Mouse (Mus musculus) CH12.LX (cell line): ENCODE measurements around the gene Aldh8a1. TPM values are rescaled to one million over a fixed set of nuclear protein-coding genes. Genes with fewer than 3 reads are reported as not detected.

ENCODE experiments used
- DNase-seq: peaks from one replicate; pipeline ENCODE4 v3.0.0-alpha.2; 2013; ENCODE audit errors: extremely low read depth
- H3K27ac ChIP-seq: 2 replicates; pipeline ENCODE4 v1.5.1; 2012; ENCODE audit warnings: low read depth, mild to moderate bottlenecking, control low read depth, moderate library complexity; ENCODE audit not compliant: insufficient read depth
- H3K27me3 ChIP-seq: replicated peaks from 2 replicates; pipeline ENCODE3; 2012; ENCODE audit warnings: inconsistent platforms
- H3K36me3 ChIP-seq, 2 experiments: replicated peaks in 1 of 2; 2 replicates each; pipeline versions ENCODE3 to v1.6.1; 2012; ENCODE audit warnings: inconsistent platforms in 1 of 2, low read length in 1 of 2, mild to moderate bottlenecking in 1 of 2, mixed read lengths in 1 of 2, moderate library complexity in 1 of 2; ENCODE audit not compliant: control insufficient read depth in 1 of 2, insufficient read depth in 1 of 2
- H3K4me1 ChIP-seq, 2 experiments: 2 replicates each; pipeline ENCODE4 v1.6.1; 2012; ENCODE audit warnings: inconsistent platforms in 1 of 2, moderate library complexity in 1 of 2; ENCODE audit not compliant: insufficient read depth in 2 of 2, control insufficient read depth in 1 of 2
- H3K4me2 ChIP-seq: 2 replicates; pipeline ENCODE4 v1.6.1; 2012; ENCODE audit warnings: low read depth, mild to moderate bottlenecking, control low read depth; ENCODE audit not compliant: poor library complexity, insufficient read depth, severe bottlenecking
- H3K4me3 ChIP-seq, 3 experiments: fragments of 150-350 bp in 1 of 3; sonication (generic) in 1 of 3; replicated peaks in 1 of 3; 2 replicates each; pipeline versions ENCODE3 to v1.5.1; 2011 to 2012; ENCODE audit warnings: low read depth in 2 of 3, low read length in 2 of 3, mild to moderate bottlenecking in 2 of 3, moderate library complexity in 2 of 3, control low read depth in 1 of 3, improper control_type of control experiment in 1 of 3, inconsistent platforms in 1 of 3, mixed read lengths in 1 of 3; ENCODE audit not compliant: poor library complexity in 1 of 3
- H3K79me2 ChIP-seq: replicated peaks from 2 replicates; pipeline ENCODE4 v1.6.1; 2012; ENCODE audit warnings: mild to moderate bottlenecking, moderate library complexity; ENCODE audit not compliant: control insufficient read depth, poor library complexity, insufficient read depth, severe bottlenecking; ENCODE audit errors: extremely low read depth
- H3K9ac ChIP-seq: 2 replicates; pipeline ENCODE4 v1.6.1; 2012; ENCODE audit warnings: low read depth, mild to moderate bottlenecking, control low read depth, moderate library complexity; ENCODE audit not compliant: insufficient read depth
- H3K9me3 ChIP-seq: replicated peaks from 2 replicates; pipeline ENCODE3; 2012; ENCODE audit warnings: low read length, inconsistent platforms, mixed read lengths
- BHLHE40 ChIP-seq: IDR thresholded peaks from 2 replicates; pipeline ENCODE4 v1.6.1; 2011; ENCODE audit warnings: mild to moderate bottlenecking, low read depth, low read length, improper control_type of control experiment
- CTCF ChIP-seq, 2 experiments: IDR thresholded peaks in 1 of 2; conservative IDR thresholded peaks in 1 of 2; 2 replicates each; pipeline ENCODE4 v1.5.1; 2011 to 2012; ENCODE audit warnings: low read depth in 2 of 2, low read length in 2 of 2, improper control_type of control experiment in 1 of 2, inconsistent platforms in 1 of 2, mild to moderate bottlenecking in 1 of 2, moderate library complexity in 1 of 2
- HCFC1 ChIP-seq: IDR thresholded peaks from 2 replicates; pipeline ENCODE4 v1.6.1; 2012; ENCODE audit warnings: low read depth, mild to moderate bottlenecking, inconsistent platforms, low read length, improper control_type of control experiment
- IRF4 ChIP-seq: IDR thresholded peaks from 2 replicates; pipeline ENCODE4 v1.6.1; 2014; ENCODE audit warnings: low read depth, mild to moderate bottlenecking, inconsistent platforms, low read length, improper control_type of control experiment
- KAT2A ChIP-seq: IDR thresholded peaks from 2 replicates; pipeline ENCODE4 v1.6.1; 2012; ENCODE audit warnings: low read length, improper control_type of control experiment, inconsistent platforms; ENCODE audit not compliant: insufficient replicate concordance
- MAX ChIP-seq: IDR thresholded peaks from 2 replicates; pipeline ENCODE4 v1.6.1; 2011; ENCODE audit warnings: low read length, improper control_type of control experiment
- MEF2A ChIP-seq: IDR thresholded peaks from 2 replicates; pipeline ENCODE4 v1.6.1; 2014; ENCODE audit warnings: low read depth, mild to moderate bottlenecking, inconsistent platforms, low read length, improper control_type of control experiment, borderline replicate concordance
- NRF1 ChIP-seq: IDR thresholded peaks from 2 replicates; pipeline ENCODE4 v1.6.1; 2014; ENCODE audit warnings: low read depth, mild to moderate bottlenecking, inconsistent platforms, low read length, improper control_type of control experiment, moderate library complexity
- RAD21 ChIP-seq: IDR thresholded peaks from 2 replicates; pipeline ENCODE4 v1.6.1; 2011; ENCODE audit warnings: low read depth, mild to moderate bottlenecking, low read length, improper control_type of control experiment, moderate library complexity
- SMC3 ChIP-seq: IDR thresholded peaks from 2 replicates; pipeline ENCODE4 v1.6.1; 2011; ENCODE audit warnings: low read depth, low read length, improper control_type of control experiment
- TCF12 ChIP-seq: IDR thresholded peaks from 2 replicates; pipeline ENCODE4 v1.6.1; 2014; ENCODE audit warnings: low read depth, mild to moderate bottlenecking, inconsistent platforms, low read length, improper control_type of control experiment
- ZMIZ1 ChIP-seq: IDR thresholded peaks from 2 replicates; pipeline ENCODE4 v1.6.1; 2012; ENCODE audit warnings: low read depth, mild to moderate bottlenecking, inconsistent platforms, low read length, improper control_type of control experiment
- ZNF384 ChIP-seq: IDR thresholded peaks from 2 replicates; pipeline ENCODE4 v1.6.1; 2012; ENCODE audit warnings: low read depth, low read length, improper control_type of control experiment, inconsistent platforms
- dilution Hi-C: fragments of 300-500 bp; cut with MboI; formaldehyde crosslinking; loops from 2 replicates; pipeline ENCODE4 v1.14.3; 2020; ENCODE audit warnings: low sequenced_read_pairs; ENCODE audit not compliant: extremely low pct_unique_long_range_greater_than_20kb, extremely low pct_ligation_motif_present
- in situ Hi-C: fragments of 300-500 bp; cut with MboI; formaldehyde crosslinking; loops from 3 replicates; pipeline ENCODE4 v1.14.3; 2019; ENCODE audit warnings: low sequenced_read_pairs, low pct_ligation_motif_present, low pct_unique_long_range_greater_than_20kb, mixed read lengths
- polyA plus RNA-seq: library from polyadenylated mRNA; unstranded; fragments of >175 nt; gene quantifications from 2 replicates; pipeline ENCODE4 v1.2.1, GENCODE M21; 2012; ENCODE audit warnings: low read depth; ENCODE audit not compliant: insufficient read length
- total RNA-seq, 2 experiments: library from RNA; depleted of rRNA; stranded (reverse); fragments of 300-350 nt in 1 of 2; fragments of >200 nt in 1 of 2; gene quantifications; 2 replicates each; pipeline ENCODE4 v1.2.3; 2012 to 2014

Gene Aldh8a1
- total and polyA plus RNA-seq, 3 experiments: 0.08 to 0.11 TPM; not detected in 1

- dilution Hi-C loops (no loop called here), in situ Hi-C loops (no loop called here)
- H3K9me3 ChIP-seq: no peaks in the 10 kb centered on the region
- H3K4me3 ChIP-seq: no peak overlapping the region
- no peak overlapping the region for H3K27ac ChIP-seq
- no peak overlapping the region for H3K9ac ChIP-seq
- DNase-seq: peak; percentile 72
- H3K36me3 ChIP-seq: no peaks in the 10 kb centered on the region
- no peaks in the 10 kb centered on the region for H3K27me3 ChIP-seq
- TF ChIP-seq RAD21 (peak; percentile 74), SMC3 (peak; percentile 63), KAT2A (no peak), ZNF384 (peak; percentile 89), HCFC1 (no peak), CTCF (conservative IDR thresholded peaks at IDR 0.05 in 1 of 2, IDR thresholded peaks at IDR 0.05 in 1 of 2; ENCODE audit: low read depth in 2 of 2, low read length in 2 of 2) (peak; percentile 79 to 90)
- no peaks in the 10 kb centered on the region for H3K79me2 ChIP-seq
- H3K4me2 ChIP-seq: no peak overlapping the region
- peaks cover 0 to 11% of the 10 kb centered on the region in 2 experiments; a peak in 1 of 4 replicates for H3K4me1 ChIP-seq
These were observed 43.6 kb downstream of the Aldh8a1 start for GRCm38 (mm10) chr10:21420457-21421424.

GRCm38 (mm10) chr10:21426515-21426914 lies 49.4 kb downstream of the Aldh8a1 start:
- no peak for DNase-seq
- Histone ChIP-seq H3K36me3 (no peaks in the 10 kb centered on the region), H3K4me3 (no peak overlapping the region), H3K79me2 (no peaks in the 10 kb centered on the region), H3K9me3 (no peaks in the 10 kb centered on the region), H3K9ac (no peak overlapping the region), H3K4me2 (no peak overlapping the region), H3K27ac (no peak overlapping the region), H3K27me3 (no peaks in the 10 kb centered on the region), H3K4me1 (peaks cover 0 to 6% of the 10 kb centered on the region in 2 experiments; a peak in 1 of 4 replicates)
- no peak for TF ChIP-seq MEF2A
- no peak for TF ChIP-seq ZMIZ1
- TF ChIP-seq IRF4: no peak
- no peak for TF ChIP-seq BHLHE40
- TF ChIP-seq TCF12: no peak
- TF ChIP-seq CTCF (conservative IDR thresholded peaks at IDR 0.05 in 1 of 2, IDR thresholded peaks at IDR 0.05 in 1 of 2; ENCODE audit: low read depth in 2 of 2, low read length in 2 of 2): no peak
- TF ChIP-seq MAX: no peak
- TF ChIP-seq NRF1: no peak
- dilution Hi-C loops: no loop called here
- in situ Hi-C loops: no loop called here
